Mouse (Mus musculus): ENCODE measurements around the gene Poc1a.

Poc1a gene

DNA sequence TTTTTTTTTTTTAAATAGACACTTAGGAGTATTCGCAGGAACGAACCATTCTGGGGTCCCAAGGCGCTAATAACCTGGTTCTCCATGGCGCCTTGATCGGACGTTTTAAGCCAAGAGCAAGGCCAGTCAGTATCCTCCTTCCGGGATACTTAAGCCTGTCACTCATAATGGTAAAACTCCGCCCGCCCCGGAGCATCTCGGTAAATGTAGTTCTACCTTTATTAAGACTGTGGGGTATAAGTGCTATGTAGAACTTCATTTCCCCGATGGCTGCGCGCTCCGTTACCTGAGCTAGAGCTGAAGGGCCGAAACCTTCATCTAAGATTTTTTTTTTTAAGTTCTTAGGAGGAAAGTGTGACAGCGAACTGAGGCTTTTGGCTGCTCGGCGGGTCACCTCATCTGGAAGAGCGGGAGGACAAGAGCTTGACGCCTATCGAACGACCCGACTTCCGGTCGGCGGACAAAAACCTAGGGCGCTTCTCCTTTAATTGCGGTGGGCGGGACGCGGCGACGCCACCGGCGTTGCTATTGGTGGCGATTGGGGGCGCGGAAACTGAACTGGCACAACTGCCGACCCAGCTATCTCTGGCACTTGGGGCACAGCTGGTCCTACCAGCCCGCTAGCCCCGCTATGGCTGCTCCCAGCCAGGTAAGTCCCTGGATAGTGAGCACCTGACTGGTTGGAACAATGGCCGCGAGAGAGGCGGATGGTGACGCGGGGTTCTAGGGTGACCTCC lies at the start of gene Poc1a:
Poc1a (plus strand) TSS at position 254 of the 737 bp plus-strand sequence.
- peak; percentile 94 for DNase-seq (ENCODE audit: low read depth, low spot score)

DNA sequence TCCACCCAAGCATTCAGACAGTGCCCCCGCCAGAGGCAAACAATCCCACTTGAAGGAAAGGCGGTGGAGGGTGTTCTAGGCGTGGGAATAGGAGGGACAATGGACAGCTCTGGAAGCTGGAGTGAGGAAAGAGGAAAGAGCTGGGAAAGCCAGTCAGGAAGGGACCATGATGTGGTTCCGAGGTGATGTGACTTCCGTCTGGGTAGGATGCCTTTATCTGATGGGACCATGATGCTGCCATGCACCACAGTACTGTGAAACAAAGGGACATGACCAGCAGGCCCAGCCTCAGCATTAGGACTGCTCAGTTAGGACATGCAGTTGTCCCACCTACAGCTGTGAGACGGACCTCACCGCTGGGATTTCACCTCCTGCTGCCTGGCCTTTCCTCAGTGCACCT lies 49.6 kb upstream of the Poc1a start:
- no peak for DNase-seq (ENCODE audit: low read depth, low spot score)

DNA sequence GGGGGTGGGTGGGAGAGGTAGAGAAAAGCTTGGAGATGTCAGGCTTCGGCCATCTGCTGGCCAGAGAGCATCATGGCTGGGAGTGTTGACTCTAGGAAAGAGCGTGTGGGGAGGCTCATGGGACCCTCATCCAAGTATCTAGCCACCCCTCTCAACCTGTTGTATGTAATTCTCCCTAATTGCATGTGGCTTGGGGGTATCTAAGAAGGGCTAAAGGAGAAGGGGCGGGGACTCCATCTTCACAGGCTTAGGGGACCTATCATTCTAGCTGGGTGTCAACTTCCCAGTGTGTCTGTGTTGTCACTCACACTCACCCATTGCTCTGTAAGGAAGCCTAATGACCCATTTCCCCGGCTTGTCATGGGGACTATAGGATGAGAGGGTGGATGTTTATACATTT lies 49.0 kb upstream of the Poc1a start:
- no peak for DNase-seq (ENCODE audit: low read depth, low spot score)

DNA sequence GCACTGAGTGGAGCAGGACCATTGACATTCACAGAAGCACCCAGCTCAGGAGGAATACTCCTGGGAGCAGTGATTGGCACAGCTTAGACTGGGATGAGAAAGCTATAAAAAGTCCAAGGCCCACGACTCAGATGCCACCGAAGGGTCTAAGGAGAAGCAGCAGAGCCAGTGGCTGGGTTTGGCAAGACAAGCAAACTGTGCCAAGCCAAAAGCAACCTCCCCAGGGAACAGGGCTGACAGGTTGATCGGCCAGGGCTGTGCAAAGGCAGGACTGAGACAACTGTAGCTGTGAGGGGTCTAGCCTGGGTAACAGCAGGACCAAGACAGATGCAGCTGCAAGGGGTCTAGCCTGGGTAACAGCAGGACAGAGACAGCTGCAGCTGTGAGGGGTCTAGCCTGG lies 47.9 kb upstream of the Poc1a start:
- DNase-seq (ENCODE audit: low read depth, low spot score) = no peak

DNA sequence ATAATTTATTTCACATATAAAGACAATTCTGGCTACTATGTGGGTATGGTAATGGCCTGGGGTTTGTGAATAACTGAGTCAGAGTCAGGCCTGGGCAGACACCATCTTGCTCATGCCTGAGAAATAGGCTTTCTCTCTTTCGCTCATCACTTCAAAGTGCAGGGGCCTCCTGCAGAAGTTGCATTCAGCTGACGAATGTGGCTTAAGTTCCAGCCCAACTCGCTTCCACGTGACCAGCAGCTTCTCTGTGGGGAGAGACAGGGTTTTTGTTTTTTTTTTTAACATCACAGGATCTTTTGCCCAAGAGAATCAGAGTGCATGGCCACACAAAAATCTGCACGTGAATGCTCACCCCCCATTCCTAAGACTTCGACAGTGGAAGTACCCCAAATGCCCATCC lies 46.9 kb upstream of the Poc1a start:
- DNase-seq (ENCODE audit: low read depth, low spot score) = no peak

DNA sequence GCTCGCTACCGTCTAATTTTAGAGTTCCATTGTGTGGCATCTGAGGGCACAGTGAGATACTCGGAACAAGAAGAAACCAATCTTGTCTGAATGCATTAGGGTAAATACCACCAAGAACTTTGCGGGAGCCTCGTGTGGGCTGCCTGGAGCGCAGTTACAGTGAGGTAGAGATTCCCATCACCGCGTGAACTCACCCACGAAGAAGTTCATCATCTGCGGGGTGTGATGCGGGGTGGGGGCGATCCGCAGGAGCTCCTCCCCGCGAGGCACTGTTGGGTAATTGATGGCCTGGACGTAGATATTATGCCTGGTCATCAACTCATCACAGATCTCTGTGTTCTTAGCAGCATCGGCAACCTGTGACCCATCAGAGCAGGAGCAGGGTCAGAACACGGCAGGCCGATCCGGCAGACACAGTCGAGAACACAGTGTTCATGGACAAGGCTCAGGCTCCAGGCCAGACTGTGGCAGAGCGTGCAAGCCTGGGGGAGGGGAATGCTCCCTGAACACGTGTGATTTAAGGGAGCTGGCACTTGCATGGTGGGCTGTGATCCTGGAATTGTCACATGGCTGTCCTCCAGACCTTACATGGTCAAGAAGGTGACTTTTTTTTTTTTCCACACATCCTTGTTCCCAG lies 45.5 kb upstream of the Poc1a start:
- no peak for DNase-seq (ENCODE audit: low read depth, low spot score)

DNA sequence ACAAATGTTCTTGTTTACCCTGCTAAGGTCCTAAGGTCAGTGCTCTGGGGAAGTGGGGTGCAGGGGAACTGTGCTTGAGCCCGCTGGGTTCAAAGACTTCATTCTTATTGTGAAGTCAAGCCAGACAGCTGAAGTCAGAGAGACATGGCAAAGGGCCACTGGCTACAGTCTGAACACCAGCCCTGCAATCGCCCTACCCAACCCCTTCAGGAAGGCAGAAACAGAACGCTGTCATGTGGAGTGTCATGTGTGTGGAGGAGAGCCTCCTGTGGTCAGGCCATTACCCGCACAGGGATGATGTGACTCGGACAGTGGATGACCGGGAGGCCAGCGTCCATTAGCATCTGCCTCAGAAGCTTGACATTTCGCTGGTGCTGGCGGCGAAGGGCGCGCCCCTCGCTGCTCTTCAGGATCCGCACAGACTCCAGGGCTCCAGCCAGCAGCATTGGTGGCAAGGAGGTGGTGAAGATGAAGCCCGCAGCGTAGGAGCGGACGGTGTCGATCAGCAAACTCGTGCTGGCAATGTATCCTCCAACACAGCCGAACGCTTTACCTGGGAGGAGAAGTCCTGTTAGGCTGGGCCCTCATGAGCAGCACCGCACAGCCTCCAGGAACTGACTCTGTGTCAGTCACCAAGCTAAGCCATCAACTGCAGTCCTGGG lies 44.6 kb upstream of the Poc1a start:
- no peak for DNase-seq (ENCODE audit: low read depth, low spot score)

DNA sequence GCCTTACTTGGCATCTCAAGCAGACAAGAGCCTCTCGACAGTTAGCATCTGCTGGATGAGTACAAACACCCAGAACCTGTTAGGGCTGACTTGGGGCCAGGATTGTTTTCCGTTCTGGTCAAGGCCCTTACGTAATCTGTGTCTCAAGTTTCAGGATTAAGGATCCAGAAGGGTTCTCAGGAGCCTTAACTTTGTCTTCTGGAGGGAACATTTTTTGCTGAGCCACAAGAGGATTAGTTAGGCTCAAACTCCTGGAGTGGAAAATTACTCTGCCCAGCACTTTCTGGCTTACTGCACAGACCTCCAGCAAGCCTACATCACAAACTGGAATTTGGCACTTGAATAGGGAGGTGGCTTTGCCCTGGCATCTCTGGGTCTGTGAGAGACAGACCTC lies 44.0 kb upstream of the Poc1a start:
- no peak for DNase-seq (ENCODE audit: low read depth, low spot score)

DNA sequence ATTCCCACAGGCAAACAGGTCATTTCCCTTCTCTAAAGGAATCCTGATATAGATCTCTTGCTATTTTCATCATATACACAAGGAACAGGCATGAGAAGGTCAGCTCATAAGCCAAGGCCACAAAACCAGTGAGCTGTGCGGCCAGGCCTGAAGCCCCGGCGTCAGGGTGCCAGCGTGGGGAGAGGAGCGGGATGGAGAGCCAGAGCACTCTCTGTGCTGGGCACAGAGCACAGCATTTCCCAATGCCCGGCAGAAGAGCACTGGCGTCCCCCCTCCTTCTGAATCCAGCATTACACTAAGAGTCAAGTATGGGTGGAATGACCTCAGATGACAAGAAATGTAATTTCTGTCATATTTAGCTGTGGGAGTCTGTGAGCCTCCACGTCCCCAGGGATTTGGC lies 43.5 kb upstream of the Poc1a start:
- DNase-seq (ENCODE audit: low read depth, low spot score) = no peak

DNA sequence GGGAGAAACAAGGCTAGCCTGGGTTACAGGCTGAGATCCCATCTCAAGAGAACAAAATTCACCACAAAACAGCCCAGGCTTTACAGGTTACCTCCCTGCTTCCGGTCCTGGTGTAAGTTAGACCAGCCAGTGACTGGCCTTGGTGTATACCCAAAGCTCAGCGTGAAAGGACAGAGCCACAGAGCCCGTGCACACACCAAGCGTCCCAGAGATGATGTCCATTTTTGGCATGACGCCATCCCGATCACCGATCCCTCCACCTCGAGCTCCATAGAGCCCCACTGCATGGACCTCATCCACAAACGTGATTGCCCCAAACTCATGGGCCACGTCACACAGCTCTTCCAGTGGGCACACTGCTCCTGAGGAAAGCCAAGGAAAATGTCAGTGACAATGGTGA lies 43.0 kb upstream of the Poc1a start:
- no peak for DNase-seq (ENCODE audit: low read depth, low spot score)

DNA sequence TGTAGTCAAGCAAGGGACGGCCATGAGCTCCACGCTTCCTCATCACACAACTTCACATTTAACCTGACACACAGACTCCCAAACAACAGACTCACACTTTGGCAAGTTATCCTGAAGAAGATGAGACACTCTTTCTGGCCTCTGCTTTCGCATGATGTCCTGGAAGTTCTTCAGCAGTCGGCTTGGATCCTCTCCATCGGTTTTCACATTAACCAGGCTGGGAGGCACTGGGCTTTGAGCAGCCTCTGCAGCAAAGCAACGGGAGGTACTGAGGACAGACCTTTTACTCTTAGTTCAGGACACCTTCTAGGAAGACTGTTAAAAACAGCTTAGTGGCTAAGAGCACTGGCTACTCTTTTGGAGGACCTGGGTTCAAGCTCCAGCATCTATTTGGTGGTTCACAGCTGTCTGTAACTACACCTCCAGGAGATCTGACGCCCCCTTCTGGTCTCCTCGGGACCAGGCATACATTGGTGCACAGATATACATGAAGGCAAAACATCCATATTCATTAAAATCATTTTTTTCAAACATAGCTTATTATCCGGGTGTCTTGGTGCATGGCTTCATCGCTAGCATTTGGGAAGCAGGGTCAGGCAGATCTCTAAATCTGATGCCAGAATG lies 39.2 kb upstream of the Poc1a start:
- DNase-seq (ENCODE audit: low read depth, low spot score) = no peak

DNA sequence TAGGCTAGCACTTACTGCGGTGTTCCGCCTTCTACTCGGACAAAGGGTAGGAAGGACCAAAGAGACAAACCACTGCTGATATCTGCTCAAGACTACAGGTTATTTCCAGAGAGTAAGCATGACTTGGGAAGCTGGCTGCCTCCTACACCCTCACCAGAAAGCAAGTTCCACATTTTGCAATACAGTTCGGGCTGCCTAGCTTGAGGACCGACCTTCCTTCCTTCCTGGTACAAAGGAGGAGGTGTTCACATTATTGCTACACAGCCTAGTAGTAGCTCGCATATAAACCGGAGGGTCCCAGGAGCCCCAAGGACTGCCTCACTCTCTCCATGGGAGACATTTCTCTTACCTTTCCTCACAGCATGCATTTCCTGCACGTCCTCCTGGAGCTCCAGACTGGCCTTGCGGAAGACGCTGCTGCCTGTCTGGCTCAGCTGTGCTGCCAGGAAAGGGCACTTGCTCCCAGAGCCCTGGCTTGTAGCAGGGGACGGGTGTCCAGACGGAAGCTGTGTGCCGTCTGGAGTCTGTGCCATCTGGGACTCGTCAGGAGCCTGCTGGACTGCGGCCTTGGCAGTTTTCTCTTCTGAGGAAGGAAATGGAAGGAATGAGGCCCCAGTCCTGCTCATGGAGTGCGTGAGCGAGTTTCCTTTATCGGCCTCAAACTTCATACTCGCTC lies 37.9 kb upstream of the Poc1a start:
- DNase-seq (ENCODE audit: low read depth, low spot score) = peak; percentile 39

DNA sequence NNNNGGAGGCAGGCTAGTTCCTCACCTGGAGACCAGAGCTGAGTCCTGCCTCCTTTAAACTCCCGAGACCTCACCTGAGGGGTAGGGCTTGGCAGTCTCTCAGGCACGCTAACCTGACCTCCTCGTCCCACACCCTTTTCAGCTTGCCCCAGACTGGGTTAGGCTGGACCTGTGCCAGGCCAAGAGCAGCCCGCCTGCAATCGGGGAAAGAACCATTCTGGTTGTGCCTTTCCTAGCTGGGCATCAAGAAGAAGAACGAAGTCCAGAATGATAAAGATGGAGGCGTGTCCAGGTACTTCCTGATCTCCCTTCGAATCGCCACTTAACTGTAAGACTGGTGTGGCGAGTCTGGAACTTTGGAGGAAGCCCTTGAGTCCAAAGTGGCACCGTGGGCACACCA lies 31.3 kb upstream of the Poc1a start:
- DNase-seq (ENCODE audit: low read depth, low spot score) = no peak

DNA sequence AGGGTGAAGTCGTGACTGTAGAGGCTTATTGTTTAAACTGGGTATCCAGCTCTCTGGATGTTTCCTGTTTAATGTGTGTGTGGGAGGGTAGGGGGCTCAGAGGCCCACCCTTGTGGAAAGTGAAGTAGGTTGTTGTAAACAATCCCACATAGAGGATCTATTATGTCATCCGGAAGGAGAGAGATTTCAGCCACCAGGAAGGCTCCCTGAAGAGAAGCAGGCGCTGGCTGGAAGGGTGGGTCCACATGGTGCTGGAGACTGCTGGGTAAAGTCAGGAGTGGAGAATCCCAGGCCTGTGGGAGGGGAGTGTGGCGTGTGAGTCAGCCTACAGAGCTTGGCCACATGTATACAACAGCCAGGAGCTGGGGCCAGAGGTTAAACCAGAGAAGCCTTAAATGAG lies 30.6 kb upstream of the Poc1a start:
- no peak for DNase-seq (ENCODE audit: low read depth, low spot score)

DNA sequence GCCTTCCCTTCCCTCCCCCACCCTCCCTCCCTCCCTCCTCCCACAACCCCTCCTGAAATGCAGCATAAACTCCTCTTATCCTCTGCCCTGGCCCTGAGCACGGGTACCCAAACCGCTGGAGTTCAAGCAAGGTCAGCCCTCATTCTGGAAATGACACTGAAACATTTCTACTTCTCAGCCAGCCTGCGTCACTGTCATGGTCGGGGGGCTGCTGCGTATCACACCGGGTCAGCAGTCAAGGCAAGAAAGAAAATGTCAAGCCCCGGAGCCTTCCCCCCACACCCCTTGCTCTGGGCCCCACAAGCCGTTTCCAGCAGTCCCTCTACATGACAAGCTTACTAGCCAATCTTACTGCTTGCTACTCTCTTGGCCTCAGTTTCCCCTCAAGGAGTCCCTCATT lies 29.8 kb upstream of the Poc1a start:
- DNase-seq (ENCODE audit: low read depth, low spot score) = no peak

DNA sequence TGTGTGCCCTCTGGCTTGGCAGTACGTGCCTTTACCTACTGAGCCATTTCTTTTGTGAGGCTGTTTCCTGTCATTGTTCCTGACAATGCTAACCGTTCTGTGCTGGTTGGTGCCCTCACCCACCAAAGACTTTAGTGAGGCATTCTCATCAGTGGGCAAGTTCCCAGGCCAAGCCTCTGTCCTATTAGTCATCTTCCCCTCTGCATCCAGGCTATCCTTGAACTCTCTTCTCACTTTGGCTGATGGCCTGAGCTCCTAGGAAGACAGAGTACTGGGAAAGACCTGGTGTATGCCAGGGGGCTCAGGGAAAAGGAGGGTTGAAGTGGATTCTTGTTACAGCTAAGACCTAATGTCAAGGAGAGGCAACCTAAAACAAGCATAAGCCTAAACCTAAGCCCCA lies 26.9 kb upstream of the Poc1a start:
- DNase-seq (ENCODE audit: low read depth, low spot score) = no peak

DNA sequence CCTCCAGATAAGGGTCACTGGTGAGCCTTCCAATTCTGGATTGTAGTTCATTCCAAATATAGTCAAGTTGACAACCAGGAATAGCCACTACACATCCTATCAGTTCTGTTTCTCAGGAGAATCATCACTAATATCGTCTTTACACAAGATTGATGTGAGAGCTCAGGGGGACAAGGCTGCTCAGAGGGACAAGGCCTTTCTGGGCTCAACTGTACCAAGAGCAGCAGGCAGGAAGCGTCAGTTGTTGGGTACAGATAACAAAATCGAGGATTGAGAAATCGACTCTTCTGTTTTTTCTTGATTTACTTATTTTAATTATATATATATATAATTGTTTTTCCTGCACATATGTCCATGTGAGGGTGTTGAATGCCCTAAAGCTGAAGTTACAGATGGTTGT lies 22.4 kb upstream of the Poc1a start:
- no peak for DNase-seq (ENCODE audit: low read depth, low spot score)

DNA sequence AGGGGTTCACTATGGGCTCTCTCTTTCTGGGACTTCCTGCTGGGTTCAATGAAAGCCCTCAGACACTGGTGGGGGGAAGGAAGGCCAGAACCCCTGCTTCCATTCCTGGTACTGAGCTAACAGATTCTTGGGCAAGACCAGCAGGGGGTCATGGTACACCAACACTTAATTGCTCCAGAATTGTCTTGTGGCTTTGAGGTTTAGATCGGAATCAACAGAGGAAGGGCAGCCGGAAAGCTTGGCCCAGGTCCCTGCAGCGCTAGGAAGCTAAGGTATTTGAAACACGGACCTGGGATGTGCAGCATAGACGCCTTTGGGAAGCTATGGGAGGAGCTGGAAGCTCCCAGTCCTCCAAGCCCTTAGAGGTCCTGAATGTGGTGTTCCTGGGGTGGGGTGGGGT lies 21.9 kb upstream of the Poc1a start:
- DNase-seq (ENCODE audit: low read depth, low spot score) = no peak

DNA sequence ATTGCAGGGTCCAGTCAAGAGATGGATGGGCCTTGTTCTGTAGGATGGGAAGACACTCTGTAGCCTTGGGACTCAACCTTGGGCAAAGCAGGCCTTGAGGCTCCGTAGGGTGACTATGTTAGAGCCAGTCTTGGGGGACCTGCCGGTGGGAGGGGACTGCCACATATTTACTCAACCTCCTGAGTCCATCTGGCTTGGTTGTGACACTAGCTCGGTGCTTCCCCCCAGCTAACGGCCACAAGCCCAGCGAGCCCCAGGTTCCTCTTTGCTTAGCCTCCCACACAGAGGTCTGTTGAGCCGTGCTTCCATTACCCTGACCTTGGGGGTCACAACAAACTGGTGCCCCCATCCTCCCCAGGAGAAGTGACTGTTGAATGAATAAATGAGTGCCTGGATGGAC lies 19.8 kb upstream of the Poc1a start:
- no peak for DNase-seq (ENCODE audit: low read depth, low spot score)

DNA sequence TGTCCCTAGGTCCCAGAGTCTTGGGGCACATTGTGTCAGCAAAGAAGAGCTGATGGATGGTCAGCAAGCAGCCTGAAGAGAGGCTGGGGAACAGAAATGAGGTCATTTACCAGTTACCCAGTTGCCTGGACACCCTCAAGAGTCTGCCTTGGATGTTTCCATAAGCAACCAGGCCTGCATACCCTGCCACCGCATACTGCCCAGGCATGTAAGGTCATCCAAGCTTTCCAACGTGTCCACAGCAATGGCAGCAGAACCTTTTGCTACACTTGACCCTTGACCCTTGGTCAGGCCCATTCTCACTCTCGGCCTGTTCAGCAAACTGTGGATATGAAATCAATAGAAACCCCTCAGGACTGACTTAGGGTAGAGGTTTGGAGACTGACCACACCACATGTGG lies 19.4 kb upstream of the Poc1a start:
- no peak for DNase-seq (ENCODE audit: low read depth, low spot score)

DNA sequence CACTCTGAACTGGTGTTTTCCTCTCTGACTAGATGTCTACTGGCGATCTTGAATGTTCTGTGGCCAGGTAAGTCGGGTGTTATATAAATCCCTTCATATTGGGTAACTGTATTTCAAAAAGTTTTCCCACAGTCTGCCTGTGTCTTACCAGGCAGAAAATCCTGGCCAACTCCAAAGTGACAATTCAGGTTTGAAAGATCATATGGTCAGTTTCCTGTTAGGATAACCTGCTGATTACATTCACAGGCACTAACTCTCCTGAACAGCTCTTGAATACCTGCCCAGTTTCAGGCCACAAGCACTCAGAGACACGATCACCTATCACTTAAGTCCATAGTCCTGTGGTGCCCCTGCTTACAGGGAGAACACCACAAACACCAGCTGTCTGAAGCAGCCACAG lies 18.8 kb upstream of the Poc1a start:
- no peak for DNase-seq (ENCODE audit: low read depth, low spot score)

DNA sequence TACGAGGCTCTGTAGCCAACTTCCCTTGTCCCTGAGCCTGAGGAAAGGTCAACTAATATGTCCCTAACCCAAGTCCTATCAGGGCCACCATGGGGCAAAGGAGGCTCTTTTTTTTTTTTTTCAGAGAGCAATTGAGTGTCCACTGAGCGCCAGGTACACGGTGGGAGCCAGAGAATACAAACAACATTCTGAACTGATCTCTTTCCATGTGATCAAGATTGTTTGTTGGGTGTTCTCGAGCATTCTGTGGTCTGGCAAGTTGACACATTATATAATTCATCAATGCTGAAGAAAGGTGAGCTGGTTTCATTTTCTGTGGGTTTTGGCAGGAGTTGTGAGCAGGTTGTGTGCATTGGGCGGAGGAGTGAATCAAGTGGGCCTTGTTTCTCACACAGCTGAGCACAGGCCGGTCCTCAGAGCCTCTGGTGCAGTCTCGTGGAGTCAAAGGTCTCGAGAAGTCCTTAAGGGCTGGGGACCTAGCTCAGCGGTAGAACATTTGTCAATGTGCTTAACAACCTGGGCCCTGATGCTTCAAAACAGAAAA lies 17.4 kb upstream of the Poc1a start:
- DNase-seq (ENCODE audit: low read depth, low spot score) = no peak

Data from forelimb bud, embryonic 11.5 days (tissue).